Mouse (Mus musculus) megakaryocyte, embryonic 14.5 days (primary cell): Measurements from ENCODE around the gene Atp1a4. TPM values are rescaled to one million over a fixed set of nuclear protein-coding genes. Genes with fewer than 3 reads are reported as not detected.
A peak's percentile ranks its signal among the peaks of the same experiment; 100 is the strongest.
"Not testable (repeated sequence)": the region's sequence is repeated elsewhere in the genome, so short reads cannot be mapped to it uniquely, and the experiment has no call there.

ENCODE experiments used
- H3K27me3 ChIP-seq: replicated peaks from 2 replicates; pipeline ENCODE3; 2012; ENCODE audit warnings: inconsistent platforms
- H3K36me3 ChIP-seq: replicated peaks from 2 replicates; pipeline ENCODE3; 2012; ENCODE audit warnings: low read length, inconsistent platforms, mixed read lengths
- H3K4me1 ChIP-seq: 2 replicates; pipeline ENCODE4 v1.6.1; 2012; ENCODE audit warnings: inconsistent platforms
- H3K4me3 ChIP-seq: replicated peaks from 2 replicates; pipeline ENCODE3; 2012; ENCODE audit warnings: moderate library complexity, mild to moderate bottlenecking, inconsistent platforms
- H3K9me3 ChIP-seq: 2 replicates; pipeline ENCODE4 v1.6.1; 2012; ENCODE audit warnings: inconsistent platforms
- FLI1 ChIP-seq: IDR thresholded peaks from 2 replicates; pipeline ENCODE4 v1.6.1; 2012; ENCODE audit warnings: low read length, inconsistent platforms, mixed read lengths
- GATA1 ChIP-seq: IDR thresholded peaks from 3 replicates; pipeline ENCODE4 v1.6.1; 2012; ENCODE audit warnings: mixed read lengths, low read length, inconsistent platforms, borderline replicate concordance
- polyA plus RNA-seq: library from polyadenylated mRNA; stranded (reverse); fragments of >175 nt; gene quantifications from 2 replicates; pipeline ENCODE4 v1.2.3, GENCODE M21; 2012; ENCODE audit warnings: low replicate concordance; ENCODE audit not compliant: insufficient read depth

Atp1a4 gene
- polyA plus RNA-seq, 1 experiment: not detected

DNA sequence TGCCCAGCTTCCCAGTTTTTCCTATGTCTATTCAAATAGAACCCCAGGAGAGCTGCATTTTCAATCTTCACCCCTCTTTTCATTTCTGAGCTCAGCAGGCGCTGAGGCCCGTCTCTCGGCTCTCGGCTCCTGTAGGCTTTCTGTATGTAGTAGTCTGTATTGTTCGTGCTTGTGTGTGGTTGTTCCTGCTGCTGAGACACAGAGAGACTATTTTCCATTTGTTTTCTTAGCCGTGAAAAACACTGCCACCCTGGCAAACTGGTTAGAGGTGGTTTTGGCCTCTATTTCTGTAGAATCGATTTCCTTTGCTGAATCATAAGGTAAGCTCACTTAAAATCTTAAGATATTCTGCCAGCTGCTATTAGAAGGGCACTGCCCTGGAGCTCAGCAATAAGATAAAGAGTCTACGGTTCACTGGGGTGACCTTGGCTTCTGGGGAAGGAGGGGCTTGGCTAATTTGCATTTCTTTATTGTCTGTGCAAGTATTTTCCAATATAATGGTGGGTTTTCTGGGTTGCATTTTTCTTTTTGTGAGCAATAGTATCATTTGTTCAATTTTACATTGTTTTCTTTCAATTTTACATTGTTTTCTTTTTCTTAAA, 3.4 kb upstream of the Atp1a4 start, which contains the start of gene Igsf8:
Gene Igsf8, plus strand, starts transcription at position 165 of the 602 bp plus-strand sequence.
- no peaks in the 10 kb centered on the region for H3K4me1 ChIP-seq
- H3K4me3 ChIP-seq: no peak within 1 kb of the TSS
- peaks cover 5% of the 10 kb centered on the region for H3K9me3 ChIP-seq
- no peak for TF ChIP-seq FLI1
- no peak for TF ChIP-seq GATA1
- peaks cover 6% of the 10 kb centered on the region for H3K27me3 ChIP-seq
- H3K36me3 ChIP-seq: no peaks in the 10 kb centered on the region

- no peaks in the 10 kb centered on the region for H3K36me3 ChIP-seq
- no peak for TF ChIP-seq GATA1
- TF ChIP-seq FLI1: no peak
- peaks cover 12% of the 10 kb centered on the region for H3K27me3 ChIP-seq
- H3K4me3 ChIP-seq: no peak overlapping the region
- H3K9me3 ChIP-seq: 0 out of 2 replicates have a peak, but pooled peaks cover 3% of the 10 kb centered on the region
- peaks cover 42% of the 10 kb centered on the region for H3K4me1 ChIP-seq
Observed at GRCm38 (mm10) chr1:172247679-172248078, 10.5 kb downstream of the Atp1a4 start.

- Histone ChIP-seq H3K27me3 (peaks cover 12% of the 10 kb centered on the region), H3K4me3 (no peak overlapping the region), H3K9me3 (0 out of 2 replicates have a peak, but pooled peaks cover 3% of the 10 kb centered on the region), H3K36me3 (no peaks in the 10 kb centered on the region), H3K4me1 (peaks cover 46% of the 10 kb centered on the region)
- TF ChIP-seq FLI1 (no peak), GATA1 (no peak)
Observed at GRCm38 (mm10) chr1:172247216-172247615, 11.0 kb downstream of the Atp1a4 start.

GRCm38 (mm10) chr1:172244645-172245044, 13.6 kb downstream of the Atp1a4 start:
- not testable (repeated sequence) for H3K36me3 ChIP-seq, H3K27me3 ChIP-seq, H3K9me3 ChIP-seq, H3K4me3 ChIP-seq
- peaks cover 60% of the 10 kb centered on the region for H3K4me1 ChIP-seq

- Histone ChIP-seq H3K9me3 (0 out of 2 replicates have a peak, but pooled peaks cover 3% of the 10 kb centered on the region), H3K4me1 (peaks cover 60% of the 10 kb centered on the region), H3K4me3 (peak overlapping the region; percentile 7), H3K36me3 (no peaks in the 10 kb centered on the region), H3K27me3 (peaks cover 6% of the 10 kb centered on the region)
- TF ChIP-seq FLI1: no peak
- TF ChIP-seq GATA1: no peak
Observed at GRCm38 (mm10) chr1:172243547-172244205, 14.5 kb downstream of the Atp1a4 start.

DNA sequence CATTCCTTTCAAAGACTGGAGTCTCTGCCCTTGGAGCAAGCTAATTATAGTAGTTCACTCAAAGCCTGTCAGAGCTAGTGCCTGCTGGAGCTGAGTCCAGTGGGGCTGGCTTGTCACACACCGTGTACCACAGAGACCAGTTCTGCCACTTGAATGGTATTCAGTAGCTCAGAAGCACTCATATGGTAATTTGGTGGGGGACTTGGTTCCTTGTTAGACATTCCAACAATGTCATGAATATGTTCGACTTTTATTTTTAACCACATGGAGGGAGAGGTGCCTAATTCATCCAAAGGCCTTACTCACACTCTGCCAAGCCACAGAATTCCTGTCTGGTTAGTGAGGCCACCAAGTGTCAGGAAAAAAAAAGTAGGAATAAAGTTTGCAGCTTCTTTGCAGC, 15.8 kb downstream of the Atp1a4 start:
- 0 out of 2 replicates have a peak, but pooled peaks cover 3% of the 10 kb centered on the region for H3K9me3 ChIP-seq
- H3K27me3 ChIP-seq: peaks cover 6% of the 10 kb centered on the region
- H3K4me3 ChIP-seq: peak overlapping the region; percentile 28
- no peaks in the 10 kb centered on the region for H3K36me3 ChIP-seq
- TF ChIP-seq FLI1: no peak
- TF ChIP-seq GATA1: no peak
- H3K4me1 ChIP-seq: peaks cover 54% of the 10 kb centered on the region

- Histone ChIP-seq H3K27me3 (peaks cover 11% of the 10 kb centered on the region), H3K36me3 (no peaks in the 10 kb centered on the region), H3K9me3 (0 out of 2 replicates have a peak, but pooled peaks cover 3% of the 10 kb centered on the region), H3K4me1 (peaks cover 47% of the 10 kb centered on the region), H3K4me3 (peak overlapping the region; percentile 56)
- TF ChIP-seq FLI1: no peak
- TF ChIP-seq GATA1: no peak
Observed at GRCm38 (mm10) chr1:172240945-172241708, 17.1 kb downstream of the Atp1a4 start.

- TF ChIP-seq GATA1: no peak
- TF ChIP-seq FLI1: no peak
- H3K4me3 ChIP-seq: no peak overlapping the region
- H3K27me3 ChIP-seq: peaks cover 23% of the 10 kb centered on the region
- H3K36me3 ChIP-seq: no peaks in the 10 kb centered on the region
- H3K4me1 ChIP-seq: peaks cover 10% of the 10 kb centered on the region
- no peaks in the 10 kb centered on the region for H3K9me3 ChIP-seq
Observed at GRCm38 (mm10) chr1:172229215-172229614, 29.0 kb downstream of the Atp1a4 start.

- peaks cover 10% of the 10 kb centered on the region for H3K4me1 ChIP-seq
- H3K9me3 ChIP-seq: no peaks in the 10 kb centered on the region
- H3K4me3 ChIP-seq: no peak overlapping the region
- no peaks in the 10 kb centered on the region for H3K36me3 ChIP-seq
- peaks cover 24% of the 10 kb centered on the region for H3K27me3 ChIP-seq
- TF ChIP-seq FLI1: no peak
- no peak for TF ChIP-seq GATA1
Observed at GRCm38 (mm10) chr1:172228209-172228608, 30.0 kb downstream of the Atp1a4 start.
